Mouse (Mus musculus): ENCODE data around the gene Aarsd1. TPM values are rescaled to one million over a fixed set of nuclear protein-coding genes. Genes with fewer than 3 reads are reported as not detected.
"Not testable (repeated sequence)": the region's sequence is repeated elsewhere in the genome, so short reads cannot be mapped to it uniquely, and the experiment has no call there.

Gene Aarsd1
- polyA plus RNA-seq, 1 experiment from 2014 or later: 100 TPM

DNA sequence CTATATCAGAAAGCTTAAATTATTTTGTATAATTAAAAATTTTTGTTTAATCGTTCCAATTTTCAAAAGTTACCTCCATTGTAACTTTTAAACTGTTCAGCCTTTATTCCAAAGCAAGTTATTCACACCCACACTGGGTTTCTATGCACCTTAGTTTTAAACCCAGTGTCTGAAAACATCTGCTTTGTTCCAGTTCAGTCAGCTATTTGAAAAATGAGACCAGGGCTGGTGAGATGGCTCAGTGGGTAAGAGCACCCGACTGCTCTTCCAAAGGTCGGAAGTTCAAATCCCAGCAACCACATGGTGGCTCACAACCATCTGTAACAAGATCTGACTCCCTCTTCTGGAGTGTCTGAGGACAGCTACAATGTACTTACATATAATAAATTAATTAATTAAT lies 20.6 kb upstream of the Aarsd1 start:
- H3K27me3 ChIP-seq (ENCODE audit: control insufficient read depth, insufficient read depth, low read length); ATAC-seq (ENCODE audit: low read depth); H3K9me3 ChIP-seq (ENCODE audit: control insufficient read depth, low read length); H3K4me2 ChIP-seq (ENCODE audit: low read depth, low read length); H3K9ac ChIP-seq (replicated peaks; ENCODE audit: low read depth, low read length); H3K27ac ChIP-seq (ENCODE audit: low read depth, low read length); H3K4me1 ChIP-seq (ENCODE audit: control insufficient read depth, insufficient read depth, low read length); H3K4me3 ChIP-seq (ENCODE audit: low read depth, low read length): not testable (repeated sequence)
- 57% methylated on average over 3 of the region's 3 CpGs for WGBS
- H3K36me3 ChIP-seq (ENCODE audit: control insufficient read depth, insufficient read depth, low read length): peaks cover 19% of the 10 kb centered on the region

- Histone ChIP-seq H3K4me2 (ENCODE audit: low read depth, low read length) (no peak overlapping the region), H3K27me3 (ENCODE audit: control insufficient read depth, insufficient read depth, low read length) (no peaks in the 10 kb centered on the region), H3K9ac (replicated peaks; ENCODE audit: low read depth, low read length) (no peak overlapping the region), H3K4me3 (ENCODE audit: low read depth, low read length) (no peak overlapping the region), H3K4me1 (ENCODE audit: control insufficient read depth, insufficient read depth, low read length) (no peaks in the 10 kb centered on the region), H3K36me3 (ENCODE audit: control insufficient read depth, insufficient read depth, low read length) (peaks cover 25% of the 10 kb centered on the region), H3K27ac (ENCODE audit: low read depth, low read length) (no peak overlapping the region), H3K9me3 (ENCODE audit: control insufficient read depth, low read length) (no peaks in the 10 kb centered on the region)
- no peak for ATAC-seq (ENCODE audit: low read depth)
- 44% methylated on average over 4 of the region's 4 CpGs for WGBS
Measured at GRCm38 (mm10) chr11:101436916-101437315, 19.5 kb upstream of the Aarsd1 start.

- no peak overlapping the region for H3K27ac ChIP-seq (ENCODE audit: low read depth, low read length)
- H3K4me3 ChIP-seq (ENCODE audit: low read depth, low read length): no peak overlapping the region
- H3K4me1 ChIP-seq (ENCODE audit: control insufficient read depth, insufficient read depth, low read length): no peaks in the 10 kb centered on the region
- H3K9ac ChIP-seq (replicated peaks; ENCODE audit: low read depth, low read length): no peak overlapping the region
- H3K27me3 ChIP-seq (ENCODE audit: control insufficient read depth, insufficient read depth, low read length): no peaks in the 10 kb centered on the region
- 90% methylated on average over 4 of the region's 4 CpGs for WGBS
- no peak for ATAC-seq (ENCODE audit: low read depth)
- H3K9me3 ChIP-seq (ENCODE audit: control insufficient read depth, low read length): no peaks in the 10 kb centered on the region
- H3K4me2 ChIP-seq (ENCODE audit: low read depth, low read length): no peak overlapping the region
- H3K36me3 ChIP-seq (ENCODE audit: control insufficient read depth, insufficient read depth, low read length): peaks cover 34% of the 10 kb centered on the region
Measured at GRCm38 (mm10) chr11:101435831-101436230, 18.4 kb upstream of the Aarsd1 start.

GRCm38 (mm10) chr11:101433396-101433795 lies 16.0 kb upstream of the Aarsd1 start:
- no peak overlapping the region for H3K4me3 ChIP-seq (ENCODE audit: low read depth, low read length)
- no peaks in the 10 kb centered on the region for H3K4me1 ChIP-seq (ENCODE audit: control insufficient read depth, insufficient read depth, low read length)
- no peak overlapping the region for H3K4me2 ChIP-seq (ENCODE audit: low read depth, low read length)
- H3K27me3 ChIP-seq (ENCODE audit: control insufficient read depth, insufficient read depth, low read length): no peaks in the 10 kb centered on the region
- ATAC-seq (ENCODE audit: low read depth): no peak
- no peak overlapping the region for H3K27ac ChIP-seq (ENCODE audit: low read depth, low read length)
- 90% methylated on average over 13 of the region's 13 CpGs for WGBS
- peaks cover 45% of the 10 kb centered on the region for H3K36me3 ChIP-seq (ENCODE audit: control insufficient read depth, insufficient read depth, low read length)
- no peaks in the 10 kb centered on the region for H3K9me3 ChIP-seq (ENCODE audit: control insufficient read depth, low read length)
- H3K9ac ChIP-seq (replicated peaks; ENCODE audit: low read depth, low read length): no peak overlapping the region

- Histone ChIP-seq H3K4me2 (ENCODE audit: low read depth, low read length) (no peak overlapping the region), H3K4me1 (ENCODE audit: control insufficient read depth, insufficient read depth, low read length) (peaks cover 9% of the 10 kb centered on the region; the same call in 1 of the 2 replicates), H3K9ac (replicated peaks; ENCODE audit: low read depth, low read length) (no peak overlapping the region), H3K27me3 (ENCODE audit: control insufficient read depth, insufficient read depth, low read length) (no peaks in the 10 kb centered on the region), H3K9me3 (ENCODE audit: control insufficient read depth, low read length) (no peaks in the 10 kb centered on the region), H3K4me3 (ENCODE audit: low read depth, low read length) (no peak overlapping the region), H3K36me3 (ENCODE audit: control insufficient read depth, insufficient read depth, low read length) (peaks cover 45% of the 10 kb centered on the region), H3K27ac (ENCODE audit: low read depth, low read length) (no peak overlapping the region)
- no peak for ATAC-seq (ENCODE audit: low read depth)
- 92% methylated on average over 9 of the region's 9 CpGs for WGBS
Measured at GRCm38 (mm10) chr11:101431327-101431726, 13.9 kb upstream of the Aarsd1 start.

DNA sequence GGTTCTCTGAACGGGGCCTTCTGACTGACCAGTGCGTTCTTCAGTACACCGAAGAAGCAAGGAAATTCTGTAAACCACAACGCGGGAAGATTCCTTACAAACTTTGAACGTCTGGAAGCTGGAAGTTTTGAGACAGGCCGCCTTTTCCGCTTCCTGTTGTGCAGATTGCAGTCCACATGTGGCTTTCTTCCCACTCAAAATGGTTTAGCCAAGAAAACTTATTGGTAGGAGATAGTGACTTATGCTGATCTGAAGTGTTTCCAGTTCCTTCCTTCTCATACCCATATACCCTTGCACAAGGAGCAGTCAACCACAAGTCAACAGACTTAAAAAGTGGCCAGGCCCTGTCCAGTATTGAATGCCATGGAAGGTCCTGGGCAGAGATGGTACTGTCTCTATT lies 8.8 kb upstream of the Aarsd1 start:
- Histone ChIP-seq H3K36me3 (ENCODE audit: control insufficient read depth, insufficient read depth, low read length) (peaks cover 13% of the 10 kb centered on the region; the same call in 1 of the 2 replicates), H3K4me3 (ENCODE audit: low read depth, low read length) (peak overlapping the region; percentile 87), H3K4me2 (ENCODE audit: low read depth, low read length) (peak overlapping the region; percentile 82), H3K9me3 (ENCODE audit: control insufficient read depth, low read length) (no peaks in the 10 kb centered on the region), H3K4me1 (ENCODE audit: control insufficient read depth, insufficient read depth, low read length) (peaks cover 22% of the 10 kb centered on the region; the same call in 1 of the 2 replicates), H3K27me3 (ENCODE audit: control insufficient read depth, insufficient read depth, low read length) (no peaks in the 10 kb centered on the region), H3K9ac (replicated peaks; ENCODE audit: low read depth, low read length) (peak overlapping the region; percentile 71; the same call in 1 of the 2 replicates), H3K27ac (ENCODE audit: low read depth, low read length) (no peak overlapping the region)
- WGBS: 67% methylated on average over 8 of the region's 8 CpGs
- no peak for ATAC-seq (ENCODE audit: low read depth)

- Histone ChIP-seq H3K4me1 (ENCODE audit: control insufficient read depth, insufficient read depth, low read length) (peaks cover 22% of the 10 kb centered on the region; the same call in 1 of the 2 replicates), H3K36me3 (ENCODE audit: control insufficient read depth, insufficient read depth, low read length) (peaks cover 7% of the 10 kb centered on the region; the same call in 1 of the 2 replicates), H3K4me3 (ENCODE audit: low read depth, low read length) (peak within 1 kb of the TSS; percentile 87), H3K27ac (ENCODE audit: low read depth, low read length) (peak within 1 kb of the TSS; percentile 81), H3K4me2 (ENCODE audit: low read depth, low read length) (peak within 1 kb of the TSS; percentile 82), H3K9ac (replicated peaks; ENCODE audit: low read depth, low read length) (peak within 1 kb of the TSS; percentile 71), H3K27me3 (ENCODE audit: control insufficient read depth, insufficient read depth, low read length) (no peaks in the 10 kb centered on the region), H3K9me3 (ENCODE audit: control insufficient read depth, low read length) (no peaks in the 10 kb centered on the region)
- peak; percentile 94 for ATAC-seq (ENCODE audit: low read depth)
- under 1% methylated on average over 78 of the region's 81 CpGs for WGBS
Measured at GRCm38 (mm10) chr11:101424925-101425813, 7.8 kb upstream of the Aarsd1 start, which contains the start of the genes Rundc1 and Ptges3l. Gene Rundc1 (plus strand): TSS chr11:101425085. Gene Ptges3l (minus strand): TSS chr11:101425333.

DNA sequence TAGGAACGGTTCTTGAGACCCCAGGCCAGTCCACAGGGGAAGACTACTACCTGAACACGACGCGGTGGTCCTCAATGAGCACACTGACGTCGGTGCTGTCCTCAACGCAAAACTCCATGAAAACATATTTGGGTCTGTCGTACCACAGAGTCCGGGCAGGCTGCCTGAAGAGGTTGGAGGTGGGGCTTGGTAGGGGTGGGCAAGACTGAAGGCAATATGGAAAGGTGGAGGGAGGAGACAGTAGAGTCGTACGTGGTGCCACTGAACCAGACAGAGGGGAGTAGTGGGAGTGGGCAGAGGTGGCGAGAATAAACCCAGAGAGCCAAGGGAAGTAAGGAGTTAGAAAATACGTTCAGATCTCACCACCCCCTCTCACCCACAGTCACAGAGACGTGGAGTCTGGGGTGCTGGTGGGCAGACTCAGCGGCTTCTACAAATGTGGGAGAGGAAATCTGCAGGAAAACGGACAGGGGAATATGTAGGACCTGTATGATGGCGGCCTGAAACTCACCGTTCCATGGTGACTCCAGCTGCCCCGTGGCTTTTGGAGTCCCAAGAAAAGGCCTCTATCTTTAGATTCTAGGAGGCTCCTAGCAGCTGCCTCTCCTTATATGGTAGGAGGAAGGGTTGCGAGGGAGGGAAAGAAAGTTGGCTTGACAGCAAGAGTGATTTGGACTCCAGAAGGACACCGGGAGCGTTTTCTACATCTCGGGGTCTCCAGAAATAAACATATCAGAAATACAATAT lies 6.9 kb upstream of the Aarsd1 start, which contains the start of gene Gm27029:
Gm27029 (minus strand) TSS at position 692 of the 747 bp plus-strand sequence.
- ATAC-seq (ENCODE audit: low read depth): peak; percentile 36; the same call in 1 of the 2 replicates
- Histone ChIP-seq H3K4me1 (ENCODE audit: control insufficient read depth, insufficient read depth, low read length) (peaks cover 22% of the 10 kb centered on the region; the same call in 1 of the 2 replicates), H3K9me3 (ENCODE audit: control insufficient read depth, low read length) (no peaks in the 10 kb centered on the region), H3K27ac (ENCODE audit: low read depth, low read length) (peak within 1 kb of the TSS; percentile 81), H3K27me3 (ENCODE audit: control insufficient read depth, insufficient read depth, low read length) (no peaks in the 10 kb centered on the region), H3K4me3 (ENCODE audit: low read depth, low read length) (peak within 1 kb of the TSS; percentile 87), H3K9ac (replicated peaks; ENCODE audit: low read depth, low read length) (peak within 1 kb of the TSS; percentile 71), H3K36me3 (ENCODE audit: control insufficient read depth, insufficient read depth, low read length) (0 out of 2 replicates have a peak, but pooled peaks cover under 1% of the 10 kb centered on the region), H3K4me2 (ENCODE audit: low read depth, low read length) (peak within 1 kb of the TSS; percentile 82)
- 8% methylated on average over 23 of the region's 23 CpGs for WGBS

Data from neural tube, embryonic 14.5 days (tissue).